Mouse (Mus musculus) hindbrain, embryonic 16.5 days (tissue): ENCODE results near the gene Ctbp1. TPM values are rescaled to one million over a fixed set of nuclear protein-coding genes. Genes with fewer than 3 reads are reported as not detected.
A peak's percentile ranks its signal among the peaks of the same experiment; 100 is the strongest.

ENCODE experiments used
- ATAC-seq: fragments of 200-750 bp; cut with Nextera tagmentation; 2 replicates; pipeline ENCODE4 v1.8.0; 2017; ENCODE audit warnings: moderate TSS enrichment, moderate library complexity
- H3K27ac ChIP-seq: fragments of 300-500 bp; sonication (generic); 2 replicates; pipeline ENCODE4 v1.5.1; 2014; ENCODE audit warnings: low read depth, mild to moderate bottlenecking, control low read depth, low read length, moderate library complexity
- H3K27me3 ChIP-seq: fragments of 300-500 bp; sonication (generic); replicated peaks from 2 replicates; pipeline ENCODE4 v1.6.1; 2014; ENCODE audit warnings: low read length; ENCODE audit not compliant: control insufficient read depth, insufficient read depth
- H3K36me3 ChIP-seq: fragments of 300-500 bp; sonication (generic); 2 replicates; pipeline ENCODE4 v1.6.1; 2014; ENCODE audit warnings: mild to moderate bottlenecking, low read length, moderate library complexity, mixed read lengths; ENCODE audit not compliant: control insufficient read depth, insufficient read depth
- H3K4me1 ChIP-seq: fragments of 300-500 bp; sonication (generic); 2 replicates; pipeline ENCODE4 v1.6.1; 2014; ENCODE audit warnings: low read depth, low read length; ENCODE audit not compliant: control insufficient read depth, insufficient read depth
- H3K4me2 ChIP-seq: fragments of 300-500 bp; sonication (generic); 2 replicates; pipeline ENCODE4 v1.6.1; 2014; ENCODE audit warnings: mild to moderate bottlenecking, low read length, control low read depth, moderate library complexity
- H3K4me3 ChIP-seq: fragments of 300-500 bp; sonication (generic); 2 replicates; pipeline ENCODE4 v1.5.1; 2014; ENCODE audit warnings: mild to moderate bottlenecking, low read length, control low read depth, moderate library complexity
- H3K9ac ChIP-seq: fragments of 300-500 bp; sonication (generic); 2 replicates; pipeline ENCODE4 v1.6.1; 2014; ENCODE audit warnings: low read depth, mild to moderate bottlenecking, control low read depth, low read length, moderate library complexity
- H3K9me3 ChIP-seq: fragments of 300-500 bp; sonication (generic); 2 replicates; pipeline ENCODE4 v1.6.1; 2014; ENCODE audit warnings: mild to moderate bottlenecking, low read length, moderate library complexity; ENCODE audit not compliant: control insufficient read depth
- WGBS: fragments of 180-500 bp; shearing (Covaris S2); extraction: QIAGEN DNeasy Blood & Tissue Kit; methylation state at CpG from one replicate; pipeline ENCODE4 v1.1.7; 2014; 5-methylcytosine and 5-hydroxymethylcytosine counted together
- polyA plus RNA-seq: library from polyadenylated mRNA; unstranded; fragments of >200 nt; fragmentation: Nextera tagmentation; extraction: Ambion mirVana; gene quantifications from 2 replicates; pipeline ENCODE4 v1.2.1, GENCODE M21; 2015

Ctbp1 gene
- polyA plus RNA-seq, 1 experiment from 2014 or later = 402 TPM

DNA sequence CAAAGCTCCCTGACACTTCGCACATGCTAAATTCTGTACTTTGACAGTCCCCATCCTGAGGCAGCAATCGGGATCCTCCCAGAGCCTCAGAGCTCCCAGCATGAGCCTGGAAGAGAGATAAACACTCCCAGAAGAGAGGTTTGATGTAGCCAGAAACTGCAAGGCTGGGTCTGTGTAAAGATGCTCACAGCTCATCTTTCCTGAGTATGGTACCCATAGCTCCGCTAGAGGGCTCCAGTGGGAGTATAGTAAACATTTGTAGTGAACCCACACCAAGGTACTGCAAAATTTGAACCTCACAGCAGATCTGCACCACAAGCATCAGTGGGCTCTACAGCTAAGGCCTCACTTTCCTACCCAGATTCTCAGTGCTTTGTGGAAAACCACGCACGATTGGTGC, 4.2 kb upstream of the Ctbp1 start:
- ATAC-seq = no peak
- WGBS = 54% methylated on average over 5 of the region's 5 CpGs

DNA sequence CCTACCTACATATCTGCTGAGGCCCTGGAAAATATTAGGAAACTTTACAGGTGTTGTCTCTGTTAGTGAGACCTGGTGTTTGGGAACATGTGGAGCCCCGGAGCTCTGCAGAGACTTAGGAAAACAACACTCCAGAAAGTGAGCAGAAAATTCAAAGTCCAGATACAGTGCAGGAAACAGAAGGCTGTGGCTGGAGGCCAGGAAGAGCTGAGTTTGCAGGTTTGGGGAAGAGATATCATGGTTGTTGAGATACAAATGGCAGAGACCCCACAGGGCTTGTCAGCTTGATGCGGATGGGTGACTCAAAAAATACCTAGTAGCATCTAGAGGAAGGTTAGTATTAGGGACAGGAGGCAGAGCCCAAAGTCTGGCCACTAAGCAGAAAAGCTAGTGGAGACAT, 2.5 kb upstream of the Ctbp1 start:
- WGBS = 90% methylated on average over 2 of the region's 2 CpGs
- H3K27ac ChIP-seq = no peak overlapping the region
- H3K9ac ChIP-seq = no peak overlapping the region

More for the DNA sequence above, 4.2 kb upstream of the Ctbp1 start:
- Histone ChIP-seq H3K27me3 (no peaks in the 10 kb centered on the region), H3K36me3 (no peaks in the 10 kb centered on the region), H3K4me1 (peaks cover 5% of the 10 kb centered on the region), H3K27ac (no peak overlapping the region), H3K9ac (no peak overlapping the region), H3K4me3 (no peak overlapping the region), H3K4me2 (no peak overlapping the region), H3K9me3 (no peaks in the 10 kb centered on the region)

DNA sequence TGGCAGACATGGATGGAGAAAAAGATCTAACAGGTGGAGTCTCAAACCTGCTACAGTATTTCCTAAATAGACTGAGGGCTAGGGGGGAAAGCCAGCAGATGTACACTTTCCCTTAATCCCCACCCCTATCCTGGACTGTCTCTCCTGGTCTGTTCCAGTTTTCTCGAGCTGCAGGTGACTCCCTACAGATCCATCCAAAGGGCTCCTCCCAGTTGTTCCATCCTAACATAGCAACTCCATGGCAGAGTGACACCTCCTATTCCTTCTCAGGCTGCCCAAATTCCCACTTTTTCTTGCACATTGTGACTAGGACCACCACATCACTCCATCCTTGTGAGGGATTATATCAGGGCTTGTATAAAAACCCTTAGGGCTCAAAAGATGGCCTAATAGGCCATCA, 960 bp upstream of the Ctbp1 start:
- Histone ChIP-seq H3K27ac (peak overlapping the region; percentile 100; the same call in 1 of the 2 replicates), H3K4me3 (peak overlapping the region; percentile 66), H3K4me1 (peaks cover 29% of the 10 kb centered on the region), H3K27me3 (no peaks in the 10 kb centered on the region), H3K9me3 (no peaks in the 10 kb centered on the region), H3K4me2 (peak overlapping the region; percentile 63), H3K9ac (peak overlapping the region; percentile 88), H3K36me3 (peaks cover 4% of the 10 kb centered on the region; the same call in 1 of the 2 replicates)
- ATAC-seq = no peak
- WGBS = 25% methylated on average over 1 of the region's 1 CpGs

More for the DNA sequence above, 2.5 kb upstream of the Ctbp1 start:
- Histone ChIP-seq H3K4me3 (no peak overlapping the region), H3K27me3 (no peaks in the 10 kb centered on the region), H3K36me3 (peaks cover 4% of the 10 kb centered on the region; the same call in 1 of the 2 replicates), H3K9me3 (no peaks in the 10 kb centered on the region), H3K4me1 (peaks cover 18% of the 10 kb centered on the region), H3K4me2 (no peak overlapping the region)
- ATAC-seq = no peak

DNA sequence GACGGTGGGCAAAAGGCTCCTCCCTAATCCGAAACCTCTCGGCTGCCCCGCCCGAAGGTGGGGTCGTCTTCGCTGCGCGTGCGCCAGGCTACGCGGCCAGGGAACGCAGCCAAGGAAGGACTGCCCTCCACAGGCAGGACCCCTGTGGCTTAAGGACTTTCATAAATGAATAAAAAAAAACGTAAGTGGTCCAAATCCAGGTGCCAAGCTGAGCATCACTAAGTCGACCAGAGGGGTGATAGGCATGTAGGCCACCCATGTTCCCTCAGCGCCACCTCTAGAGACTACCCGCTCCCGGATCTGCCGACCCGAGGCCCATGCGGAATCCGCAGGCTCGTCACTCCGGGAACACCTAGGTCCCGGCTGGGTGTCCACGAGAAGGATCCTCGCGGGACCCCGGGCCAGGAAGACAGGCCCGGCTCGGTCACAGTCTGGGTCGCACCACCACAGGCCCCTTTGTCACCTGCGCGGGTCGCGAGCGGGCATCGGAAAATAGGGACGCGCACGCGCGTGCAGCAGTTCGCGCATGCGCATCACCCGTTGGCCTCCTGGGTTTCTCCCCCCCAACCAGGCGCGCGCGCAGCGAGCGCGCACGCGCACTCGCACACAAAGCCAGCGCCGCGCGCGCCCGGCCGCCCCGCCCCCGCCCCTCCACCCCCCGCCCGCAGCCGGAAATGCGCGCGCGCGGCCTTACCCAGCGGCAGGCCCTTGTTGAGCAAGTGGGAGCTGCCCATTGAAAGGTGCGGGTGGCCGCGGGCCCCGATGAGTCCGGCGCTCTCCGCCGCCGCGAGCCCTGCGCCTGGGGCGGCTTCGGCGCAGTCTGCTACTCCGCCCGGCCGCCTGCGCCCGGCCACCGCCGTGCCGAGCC, 475 bp downstream of the Ctbp1 start:
- Histone ChIP-seq H3K27me3 (no peaks in the 10 kb centered on the region), H3K36me3 (peaks cover 5% of the 10 kb centered on the region), H3K4me2 (peak overlapping the region; percentile 95), H3K4me1 (peaks cover 32% of the 10 kb centered on the region), H3K4me3 (peak overlapping the region; percentile 66), H3K9ac (peak overlapping the region; percentile 88), H3K27ac (peak overlapping the region; percentile 100), H3K9me3 (no peaks in the 10 kb centered on the region)
- WGBS = under 1% methylated on average over 59 of the region's 97 CpGs
- ATAC-seq = peak; percentile 58

DNA sequence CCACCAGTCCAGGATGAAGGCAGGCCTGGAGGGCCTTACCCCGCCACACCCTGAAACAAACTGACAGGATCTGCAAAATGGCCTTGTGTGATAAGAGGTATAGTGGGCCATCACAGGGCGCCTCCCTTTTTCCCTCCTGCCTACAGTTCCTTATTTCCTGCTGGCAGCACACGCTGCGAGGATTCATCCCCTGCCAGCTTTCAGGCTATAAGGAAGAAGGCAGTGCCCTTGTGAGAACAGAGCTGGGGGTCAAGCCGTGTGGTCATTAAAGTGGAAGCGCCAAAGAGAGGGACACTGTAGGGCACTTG, 1.1 kb downstream of the Ctbp1 start:
- Histone ChIP-seq H3K9ac (peak overlapping the region; percentile 88), H3K4me1 (peaks cover 32% of the 10 kb centered on the region), H3K4me2 (peak overlapping the region; percentile 95), H3K27me3 (no peaks in the 10 kb centered on the region), H3K36me3 (peaks cover 9% of the 10 kb centered on the region), H3K9me3 (no peaks in the 10 kb centered on the region), H3K4me3 (peak overlapping the region; percentile 66), H3K27ac (peak overlapping the region; percentile 100)
- WGBS = 6% methylated on average over 6 of the region's 6 CpGs
- peak; percentile 4 for ATAC-seq

DNA sequence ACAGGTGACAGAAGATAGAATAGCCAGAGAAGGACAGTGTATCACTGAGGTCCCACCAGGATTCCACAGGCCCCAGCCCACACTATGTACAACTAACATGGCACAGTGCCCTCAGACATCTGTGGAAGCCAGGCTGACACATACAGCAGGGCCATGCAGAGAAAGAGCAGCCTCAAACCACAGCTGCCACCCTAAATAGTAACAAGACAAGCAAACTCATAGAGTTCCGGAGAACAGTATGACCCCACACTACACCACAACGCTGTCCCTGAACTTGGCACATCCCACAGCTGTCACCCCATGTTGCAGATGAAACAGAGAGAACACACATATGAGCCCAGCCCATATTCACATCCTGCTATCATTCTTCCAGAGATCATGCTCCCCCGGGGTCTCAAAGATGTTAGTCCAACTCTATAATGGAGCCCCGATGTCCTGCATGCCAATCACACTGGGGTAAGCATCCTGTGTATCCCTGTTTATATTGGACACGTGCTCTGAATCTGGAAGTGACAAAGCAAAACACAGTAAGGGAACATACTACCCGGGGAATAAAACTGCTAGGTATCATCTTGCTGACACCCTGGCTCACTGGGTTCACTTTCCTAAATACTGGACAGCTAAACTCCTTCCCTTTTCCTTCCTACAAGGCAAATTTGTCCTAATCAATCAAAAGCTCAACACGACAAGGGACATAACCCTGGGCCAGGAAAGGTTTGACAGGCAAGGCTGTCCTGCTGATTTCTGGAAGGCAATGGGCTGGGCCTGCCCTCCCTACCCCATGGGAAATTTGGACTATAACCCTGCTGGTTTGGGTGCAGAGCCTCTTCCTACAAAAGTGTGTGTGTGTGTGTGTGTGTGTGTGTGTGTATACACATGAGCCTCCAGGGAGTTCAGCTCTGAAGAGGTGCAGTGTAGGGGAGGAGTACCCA, 1.7 kb downstream of the Ctbp1 start:
- WGBS = 71% methylated on average over 7 of the region's 7 CpGs
- no peaks in the 10 kb centered on the region for H3K27me3 ChIP-seq
- H3K9ac ChIP-seq = peak overlapping the region; percentile 88
- H3K4me2 ChIP-seq = peak overlapping the region; percentile 95
- H3K4me3 ChIP-seq = peak overlapping the region; percentile 66
- peaks cover 32% of the 10 kb centered on the region for H3K4me1 ChIP-seq
- ATAC-seq = no peak
- peak overlapping the region; percentile 100 for H3K27ac ChIP-seq
- H3K36me3 ChIP-seq = peaks cover 9% of the 10 kb centered on the region
- H3K9me3 ChIP-seq = no peaks in the 10 kb centered on the region

DNA sequence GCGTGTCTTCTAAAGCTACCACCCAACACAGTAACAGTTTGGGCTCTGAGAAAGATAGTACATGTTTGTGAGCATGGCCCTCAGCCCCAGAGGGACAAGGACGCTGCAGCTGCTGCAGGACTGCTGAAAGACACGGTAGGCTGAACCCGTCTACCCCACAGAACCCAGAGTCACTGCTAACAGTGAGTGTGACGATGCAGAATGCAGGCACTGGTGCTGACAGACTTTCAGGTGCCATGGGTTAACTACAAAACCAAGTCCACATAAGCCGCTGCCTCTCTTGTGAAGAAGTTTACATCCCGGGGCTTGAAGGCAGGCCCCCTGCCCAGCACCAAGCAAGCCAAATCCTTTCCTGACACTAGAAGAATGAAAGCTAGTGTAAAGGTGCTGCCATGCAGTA, 2.6 kb downstream of the Ctbp1 start:
- peak overlapping the region; percentile 23; the same call in 1 of the 2 replicates for H3K27ac ChIP-seq
- H3K4me1 ChIP-seq = peaks cover 32% of the 10 kb centered on the region
- no peaks in the 10 kb centered on the region for H3K9me3 ChIP-seq
- H3K9ac ChIP-seq = peak overlapping the region; percentile 31; the same call in 1 of the 2 replicates
- H3K27me3 ChIP-seq = no peaks in the 10 kb centered on the region
- ATAC-seq = no peak
- 74% methylated on average over 7 of the region's 7 CpGs for WGBS
- peaks cover 16% of the 10 kb centered on the region for H3K36me3 ChIP-seq
- H3K4me3 ChIP-seq = no peak overlapping the region
- H3K4me2 ChIP-seq = no peak overlapping the region; the same call in 1 of the 2 replicates

DNA sequence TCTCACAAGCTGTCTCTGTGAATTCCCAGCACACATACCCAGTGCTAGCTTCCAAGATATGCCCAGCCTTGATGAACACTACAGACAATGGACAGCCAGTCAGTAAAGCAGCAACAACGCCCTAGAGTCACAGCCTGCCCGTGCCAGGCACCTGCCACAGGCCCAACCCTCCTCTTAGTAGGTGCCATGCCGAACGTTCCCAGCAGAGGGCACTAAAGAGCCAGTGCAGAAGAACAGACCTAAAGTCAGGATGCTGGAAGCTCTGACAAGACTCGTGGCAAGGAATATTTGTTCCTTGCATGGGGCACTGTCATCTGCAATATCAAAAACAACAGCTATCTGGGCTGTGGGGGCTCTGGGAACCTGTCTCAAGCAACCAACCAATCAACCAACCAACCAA, 4.2 kb downstream of the Ctbp1 start:
- no peak overlapping the region for H3K4me2 ChIP-seq
- H3K9ac ChIP-seq = no peak overlapping the region
- peaks cover 24% of the 10 kb centered on the region for H3K36me3 ChIP-seq

DNA sequence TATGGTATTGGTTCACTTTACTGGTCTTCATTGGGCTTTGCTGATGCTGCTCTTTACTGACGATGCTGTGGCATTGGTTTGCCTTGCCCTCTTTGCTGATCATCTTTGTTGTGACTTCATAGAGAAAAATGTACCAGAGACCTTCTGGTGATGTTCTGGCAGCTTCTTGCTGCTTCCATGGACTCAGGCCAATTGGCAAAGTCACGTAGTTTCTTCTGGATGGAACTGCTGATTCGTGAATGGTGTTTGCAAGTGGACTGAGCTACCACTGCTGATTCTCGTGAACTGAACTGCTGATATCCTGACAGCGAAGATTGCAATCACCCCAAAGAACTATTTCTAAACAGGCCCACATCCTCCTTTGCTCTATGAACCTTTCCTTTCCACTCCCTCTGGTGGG, 20.4 kb downstream of the Ctbp1 start:
- H3K4me2 ChIP-seq = no peak overlapping the region
- no peak overlapping the region for H3K27ac ChIP-seq

More for the DNA sequence above, 4.2 kb downstream of the Ctbp1 start:
- 13% methylated on average over 5 of the region's 5 CpGs for WGBS
- Histone ChIP-seq H3K4me1 (peaks cover 28% of the 10 kb centered on the region), H3K27me3 (no peaks in the 10 kb centered on the region), H3K4me3 (no peak overlapping the region), H3K9me3 (no peaks in the 10 kb centered on the region), H3K27ac (no peak overlapping the region)
- ATAC-seq = no peak

More for the DNA sequence above, 20.4 kb downstream of the Ctbp1 start:
- Histone ChIP-seq H3K9me3 (no peaks in the 10 kb centered on the region), H3K4me3 (no peak overlapping the region), H3K9ac (no peak overlapping the region), H3K4me1 (no peaks in the 10 kb centered on the region), H3K36me3 (peaks cover 82% of the 10 kb centered on the region), H3K27me3 (no peaks in the 10 kb centered on the region)
- no peak for ATAC-seq
- WGBS = 82% methylated on average over 5 of the region's 5 CpGs
